Mouse (Mus musculus): ENCODE measurements around the gene Ikbkg. TPM values are rescaled to one million over a fixed set of nuclear protein-coding genes. Genes with fewer than 3 reads are reported as not detected.

The Ikbkg gene
- polyA plus RNA-seq, 1 experiment, result 11.2 TPM

GRCm38 (mm10) chrX:74424443-74424842 is 31.4 kb downstream of the Ikbkg start:
- peak; percentile 14 for DNase-seq
- Histone ChIP-seq H3K4me3 (ENCODE audit: insufficient read depth, low read depth, low read length) (no peak overlapping the region), H3K36me3 (ENCODE audit: control insufficient read depth, insufficient read depth, low read length) (no peaks in the 10 kb centered on the region), H3K27me3 (replicated peaks; ENCODE audit: control insufficient read depth, insufficient read depth, low read length) (no peaks in the 10 kb centered on the region), H3K27ac (ENCODE audit: insufficient read depth, low read depth, low read length) (no peak overlapping the region), H3K4me1 (ENCODE audit: control insufficient read depth, insufficient read depth, low read length) (0 out of 2 replicates have a peak, but pooled peaks cover 7% of the 10 kb centered on the region)
- TF ChIP-seq CTCF (conservative IDR thresholded peaks at IDR 0.05; ENCODE audit: insufficient read depth, insufficient read length, low read depth, low read length), result no peak
- no peak for TF ChIP-seq POLR2A (IDR thresholded peaks at IDR 0.05; ENCODE audit: low read depth, low read length)

- DNase-seq, result peak; percentile 54
- Histone ChIP-seq H3K4me3 (ENCODE audit: insufficient read depth, low read depth, low read length) (no peak overlapping the region), H3K27me3 (replicated peaks; ENCODE audit: control insufficient read depth, insufficient read depth, low read length) (no peaks in the 10 kb centered on the region), H3K27ac (ENCODE audit: insufficient read depth, low read depth, low read length) (no peak overlapping the region), H3K36me3 (ENCODE audit: control insufficient read depth, insufficient read depth, low read length) (no peaks in the 10 kb centered on the region), H3K4me1 (ENCODE audit: control insufficient read depth, insufficient read depth, low read length) (0 out of 2 replicates have a peak, but pooled peaks cover 7% of the 10 kb centered on the region)
- TF ChIP-seq CTCF (conservative IDR thresholded peaks at IDR 0.05; ENCODE audit: insufficient read depth, insufficient read length, low read depth, low read length) (no peak), POLR2A (IDR thresholded peaks at IDR 0.05; ENCODE audit: low read depth, low read length) (no peak)
- 72% methylated on average over 4 of the region's 4 CpGs for WGBS
These were observed 32.1 kb downstream of the Ikbkg start for GRCm38 (mm10) chrX:74425195-74425594.

GRCm38 (mm10) chrX:74426256-74426655 is 33.2 kb downstream of the Ikbkg start:
- Histone ChIP-seq H3K27ac (ENCODE audit: insufficient read depth, low read depth, low read length) (no peak overlapping the region), H3K27me3 (replicated peaks; ENCODE audit: control insufficient read depth, insufficient read depth, low read length) (no peaks in the 10 kb centered on the region), H3K36me3 (ENCODE audit: control insufficient read depth, insufficient read depth, low read length) (no peaks in the 10 kb centered on the region), H3K4me3 (ENCODE audit: insufficient read depth, low read depth, low read length) (no peak overlapping the region), H3K4me1 (ENCODE audit: control insufficient read depth, insufficient read depth, low read length) (0 out of 2 replicates have a peak, but pooled peaks cover 7% of the 10 kb centered on the region)
- WGBS, result 90% methylated on average over 1 of the region's 1 CpGs
- no peak for TF ChIP-seq CTCF (conservative IDR thresholded peaks at IDR 0.05; ENCODE audit: insufficient read depth, insufficient read length, low read depth, low read length)
- no peak for DNase-seq

GRCm38 (mm10) chrX:74427116-74427515 is 34.0 kb downstream of the Ikbkg start:
- Histone ChIP-seq H3K27me3 (replicated peaks; ENCODE audit: control insufficient read depth, insufficient read depth, low read length) (no peaks in the 10 kb centered on the region), H3K4me3 (ENCODE audit: insufficient read depth, low read depth, low read length) (no peak overlapping the region), H3K36me3 (ENCODE audit: control insufficient read depth, insufficient read depth, low read length) (no peaks in the 10 kb centered on the region), H3K4me1 (ENCODE audit: control insufficient read depth, insufficient read depth, low read length) (0 out of 2 replicates have a peak, but pooled peaks cover 7% of the 10 kb centered on the region), H3K27ac (ENCODE audit: insufficient read depth, low read depth, low read length) (no peak overlapping the region)
- no peak for TF ChIP-seq CTCF (conservative IDR thresholded peaks at IDR 0.05; ENCODE audit: insufficient read depth, insufficient read length, low read depth, low read length)
- TF ChIP-seq POLR2A (IDR thresholded peaks at IDR 0.05; ENCODE audit: low read depth, low read length), result no peak
- 89% methylated on average over 3 of the region's 3 CpGs for WGBS
- no peak for DNase-seq

GRCm38 (mm10) chrX:74428146-74428825 is 35.2 kb downstream of the Ikbkg start:
- no peak for DNase-seq

GRCm38 (mm10) chrX:74428826-74429276 is 35.8 kb downstream of the Ikbkg start, which contains the start of gene G6pdx:
G6pdx (minus strand) TSS chrX:74429194.
- H3K4me3 ChIP-seq (ENCODE audit: insufficient read depth, low read depth, low read length), result peak within 1 kb of the TSS; percentile 83
- H3K4me1 ChIP-seq (ENCODE audit: control insufficient read depth, insufficient read depth, low read length), result 0 out of 2 replicates have a peak, but pooled peaks cover 7% of the 10 kb centered on the region
- H3K27me3 ChIP-seq (replicated peaks; ENCODE audit: control insufficient read depth, insufficient read depth, low read length), result no peaks in the 10 kb centered on the region
- WGBS, result 2% methylated on average over 25 of the region's 25 CpGs
- DNase-seq, result peak; percentile 92
- 0 out of 2 replicates have a peak, but pooled peaks have one; percentile 9 for TF ChIP-seq CTCF (conservative IDR thresholded peaks at IDR 0.05; ENCODE audit: insufficient read depth, insufficient read length, low read depth, low read length)
- peak; percentile 33 for TF ChIP-seq POLR2A (IDR thresholded peaks at IDR 0.05; ENCODE audit: low read depth, low read length)
- H3K27ac ChIP-seq (ENCODE audit: insufficient read depth, low read depth, low read length), result peak within 1 kb of the TSS; percentile 96
- no peaks in the 10 kb centered on the region for H3K36me3 ChIP-seq (ENCODE audit: control insufficient read depth, insufficient read depth, low read length)

More at GRCm38 (mm10) chrX:74428146-74428825, 35.2 kb downstream of the Ikbkg start:
- no peak overlapping the region; the same call in 1 of the 2 replicates for H3K27ac ChIP-seq (ENCODE audit: insufficient read depth, low read depth, low read length)
- TF ChIP-seq CTCF (conservative IDR thresholded peaks at IDR 0.05; ENCODE audit: insufficient read depth, insufficient read length, low read depth, low read length) (no peak), POLR2A (IDR thresholded peaks at IDR 0.05; ENCODE audit: low read depth, low read length) (no peak)
- peak overlapping the region; percentile 83 for H3K4me3 ChIP-seq (ENCODE audit: insufficient read depth, low read depth, low read length)
- H3K36me3 ChIP-seq (ENCODE audit: control insufficient read depth, insufficient read depth, low read length), result no peaks in the 10 kb centered on the region
- H3K27me3 ChIP-seq (replicated peaks; ENCODE audit: control insufficient read depth, insufficient read depth, low read length), result no peaks in the 10 kb centered on the region
- H3K4me1 ChIP-seq (ENCODE audit: control insufficient read depth, insufficient read depth, low read length), result 0 out of 2 replicates have a peak, but pooled peaks cover 7% of the 10 kb centered on the region
- 5% methylated on average over 35 of the region's 35 CpGs for WGBS

- TF ChIP-seq CTCF (conservative IDR thresholded peaks at IDR 0.05; ENCODE audit: insufficient read depth, insufficient read length, low read depth, low read length) (no peak), POLR2A (IDR thresholded peaks at IDR 0.05; ENCODE audit: low read depth, low read length) (no peak)
- 0% methylated on average over 22 of the region's 22 CpGs for WGBS
- Histone ChIP-seq H3K27ac (ENCODE audit: insufficient read depth, low read depth, low read length) (peak overlapping the region; percentile 96), H3K4me1 (ENCODE audit: control insufficient read depth, insufficient read depth, low read length) (0 out of 2 replicates have a peak, but pooled peaks cover 7% of the 10 kb centered on the region), H3K4me3 (ENCODE audit: insufficient read depth, low read depth, low read length) (peak overlapping the region; percentile 83), H3K36me3 (ENCODE audit: control insufficient read depth, insufficient read depth, low read length) (no peaks in the 10 kb centered on the region), H3K27me3 (replicated peaks; ENCODE audit: control insufficient read depth, insufficient read depth, low read length) (no peaks in the 10 kb centered on the region)
- DNase-seq, result peak; percentile 86
These were observed 36.3 kb downstream of the Ikbkg start for GRCm38 (mm10) chrX:74429290-74429821.
